Mouse (Mus musculus): ENCODE results near the gene Gad1. TPM values are rescaled to one million over a fixed set of nuclear protein-coding genes. Genes with fewer than 3 reads are reported as not detected.

Gad1 gene
- total and polyA plus RNA-seq, 3 experiments: 0.04 to 0.45 (median 0.23) TPM

DNA sequence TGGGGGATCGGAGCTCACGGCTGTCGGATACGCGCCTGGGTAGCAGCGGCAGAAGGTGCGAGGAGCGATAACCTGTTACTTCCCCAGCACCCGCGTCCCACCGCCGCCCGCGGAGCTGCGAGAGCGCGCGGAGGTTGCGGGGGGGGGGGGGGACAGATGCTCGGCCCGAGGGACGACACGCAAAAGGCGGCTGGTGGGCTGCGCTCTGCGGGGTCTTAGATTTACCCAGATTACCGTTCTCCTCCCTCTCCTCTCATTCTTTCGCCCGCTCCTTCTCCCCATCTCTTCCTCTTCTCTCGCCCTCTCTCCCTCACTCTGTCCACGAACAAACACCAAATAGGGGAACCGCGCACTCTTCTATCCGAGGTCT is 9.7 kb downstream of the Gad1 start:
- intact Hi-C loops (cut with DNase I): no loop called here
- H3K9ac ChIP-seq (ENCODE audit: low read depth, low read length): no peak overlapping the region
- H3K27me3 ChIP-seq (ENCODE audit: control insufficient read depth, insufficient read depth, low read length): peaks cover 30% of the 10 kb centered on the region
- 2% methylated on average over 34 of the region's 34 CpGs for WGBS
- H3K4me3 ChIP-seq: no peak overlapping the region
- no peaks in the 10 kb centered on the region for H3K4me1 ChIP-seq (ENCODE audit: control insufficient read depth, insufficient read depth, low read length)
- no peaks in the 10 kb centered on the region for H3K79me2 ChIP-seq (replicated peaks; ENCODE audit: control insufficient read depth, insufficient read depth, low read length)
- H3K36me3 ChIP-seq (ENCODE audit: control insufficient read depth, insufficient read depth, low read length): no peaks in the 10 kb centered on the region
- TF ChIP-seq CTCF (IDR thresholded peaks at IDR 0.05): no peak
- no peak for TF ChIP-seq POLR2A (IDR thresholded peaks at IDR 0.05; ENCODE audit: insufficient read depth, low read depth, low read length)
- TF ChIP-seq EP300 (IDR thresholded peaks at IDR 0.05; ENCODE audit: insufficient read depth, low read depth, low read length): no peak
- DNase-seq: no peak
- H3K27ac ChIP-seq: no peak overlapping the region

DNA sequence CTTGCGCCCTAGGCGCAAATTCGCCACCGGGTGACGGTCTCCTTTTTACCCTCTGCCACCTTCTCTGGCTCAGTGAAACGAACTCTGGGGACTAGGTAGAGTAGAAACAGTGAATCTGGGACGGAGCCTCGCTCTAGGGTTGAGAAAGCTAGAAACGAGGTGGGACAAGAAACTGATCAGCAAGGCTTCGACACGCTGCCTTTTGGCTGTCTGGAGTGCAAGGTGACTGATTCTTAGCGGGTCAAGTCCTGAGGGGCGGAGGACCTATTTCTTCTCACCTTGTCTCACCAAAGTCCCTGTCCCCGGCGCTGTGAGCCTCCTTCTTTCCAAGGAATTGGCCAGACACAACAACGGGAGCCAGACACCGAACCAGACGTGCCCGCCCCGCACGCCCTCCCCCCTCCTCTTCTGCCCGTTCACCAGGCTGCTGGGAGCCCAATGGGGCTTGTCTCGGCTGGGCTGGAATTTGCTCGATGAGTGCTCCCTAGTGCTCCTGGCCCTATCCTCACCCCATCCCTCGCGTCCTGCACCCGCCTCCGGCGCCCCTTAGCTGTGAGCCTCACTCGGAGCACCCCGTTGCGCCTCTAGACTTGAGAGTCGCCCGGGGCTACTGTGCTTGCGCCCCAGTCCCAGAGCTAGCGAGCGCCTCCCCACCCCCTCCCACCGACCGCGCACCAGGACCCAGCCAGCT is 10.3 kb downstream of the Gad1 start:
- Histone ChIP-seq H3K4me1 (ENCODE audit: control insufficient read depth, insufficient read depth, low read length) (no peaks in the 10 kb centered on the region), H3K9ac (ENCODE audit: low read depth, low read length) (no peak overlapping the region), H3K27ac (no peak overlapping the region), H3K36me3 (ENCODE audit: control insufficient read depth, insufficient read depth, low read length) (no peaks in the 10 kb centered on the region), H3K79me2 (replicated peaks; ENCODE audit: control insufficient read depth, insufficient read depth, low read length) (no peaks in the 10 kb centered on the region), H3K27me3 (ENCODE audit: control insufficient read depth, insufficient read depth, low read length) (peaks cover 31% of the 10 kb centered on the region), H3K4me3 (no peak overlapping the region)
- TF ChIP-seq CTCF (IDR thresholded peaks at IDR 0.05) (no peak), POLR2A (IDR thresholded peaks at IDR 0.05; ENCODE audit: insufficient read depth, low read depth, low read length) (no peak), EP300 (IDR thresholded peaks at IDR 0.05; ENCODE audit: insufficient read depth, low read depth, low read length) (no peak)
- intact Hi-C loops (cut with DNase I): no loop called here
- 2% methylated on average over 39 of the region's 40 CpGs for WGBS
- no peak for DNase-seq

- H3K27ac ChIP-seq: no peak overlapping the region
- no peaks in the 10 kb centered on the region for H3K79me2 ChIP-seq (replicated peaks; ENCODE audit: control insufficient read depth, insufficient read depth, low read length)
- H3K4me1 ChIP-seq (ENCODE audit: control insufficient read depth, insufficient read depth, low read length): no peaks in the 10 kb centered on the region
- no peak for DNase-seq
- intact Hi-C loops (cut with DNase I): no loop called here
- no peaks in the 10 kb centered on the region for H3K36me3 ChIP-seq (ENCODE audit: control insufficient read depth, insufficient read depth, low read length)
- WGBS: 3% methylated on average over 38 of the region's 38 CpGs
- H3K9ac ChIP-seq (ENCODE audit: low read depth, low read length): no peak overlapping the region
- no peak for TF ChIP-seq POLR2A (IDR thresholded peaks at IDR 0.05; ENCODE audit: insufficient read depth, low read depth, low read length)
- TF ChIP-seq CTCF (IDR thresholded peaks at IDR 0.05): no peak
- TF ChIP-seq EP300 (IDR thresholded peaks at IDR 0.05; ENCODE audit: insufficient read depth, low read depth, low read length): no peak
- H3K4me3 ChIP-seq: no peak overlapping the region
- peaks cover 34% of the 10 kb centered on the region for H3K27me3 ChIP-seq (ENCODE audit: control insufficient read depth, insufficient read depth, low read length)
Measured at GRCm38 (mm10) chr2:70563721-70564645, 11.1 kb downstream of the Gad1 start.

DNA sequence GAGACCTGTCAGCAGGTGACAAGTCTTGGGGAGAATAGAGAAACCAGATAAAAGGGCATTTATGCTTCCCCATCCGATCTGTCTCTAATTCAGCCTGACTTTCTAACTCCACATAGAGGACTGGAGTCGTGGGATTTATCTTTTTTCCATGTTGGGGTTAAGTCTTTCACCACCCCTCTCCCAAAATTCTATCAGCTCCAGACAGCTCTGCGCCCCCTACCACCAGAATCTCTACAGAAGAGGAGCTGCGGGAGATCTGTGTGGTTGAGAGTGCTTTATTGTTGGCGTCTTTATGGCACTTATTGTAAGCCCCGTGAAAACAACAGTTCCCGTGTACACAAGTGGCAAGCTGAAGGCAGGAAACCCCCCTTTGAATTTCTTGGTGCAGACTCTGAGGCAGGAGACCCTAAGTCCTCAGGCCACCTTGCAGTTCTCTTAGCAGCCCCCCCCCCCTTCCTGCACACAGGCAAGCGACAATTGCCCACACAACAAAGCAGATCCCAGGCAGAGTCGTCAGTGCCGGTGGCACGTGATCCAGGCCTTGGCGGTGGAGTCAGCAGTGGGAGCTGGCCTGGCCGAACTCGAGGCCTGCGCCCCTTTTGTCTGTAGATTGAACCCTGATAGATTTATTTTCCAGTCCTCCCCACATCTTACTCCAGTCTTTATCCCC is 11.9 kb downstream of the Gad1 start:
- Histone ChIP-seq H3K79me2 (replicated peaks; ENCODE audit: control insufficient read depth, insufficient read depth, low read length) (no peaks in the 10 kb centered on the region), H3K9ac (ENCODE audit: low read depth, low read length) (no peak overlapping the region), H3K4me1 (ENCODE audit: control insufficient read depth, insufficient read depth, low read length) (no peaks in the 10 kb centered on the region), H3K27ac (no peak overlapping the region), H3K4me3 (no peak overlapping the region), H3K27me3 (ENCODE audit: control insufficient read depth, insufficient read depth, low read length) (peaks cover 37% of the 10 kb centered on the region), H3K36me3 (ENCODE audit: control insufficient read depth, insufficient read depth, low read length) (no peaks in the 10 kb centered on the region)
- intact Hi-C loops (cut with DNase I): no loop called here
- WGBS: 9% methylated on average over 15 of the region's 15 CpGs
- DNase-seq: no peak
- TF ChIP-seq CTCF (IDR thresholded peaks at IDR 0.05) (no peak), EP300 (IDR thresholded peaks at IDR 0.05; ENCODE audit: insufficient read depth, low read depth, low read length) (no peak), POLR2A (IDR thresholded peaks at IDR 0.05; ENCODE audit: insufficient read depth, low read depth, low read length) (no peak)

DNA sequence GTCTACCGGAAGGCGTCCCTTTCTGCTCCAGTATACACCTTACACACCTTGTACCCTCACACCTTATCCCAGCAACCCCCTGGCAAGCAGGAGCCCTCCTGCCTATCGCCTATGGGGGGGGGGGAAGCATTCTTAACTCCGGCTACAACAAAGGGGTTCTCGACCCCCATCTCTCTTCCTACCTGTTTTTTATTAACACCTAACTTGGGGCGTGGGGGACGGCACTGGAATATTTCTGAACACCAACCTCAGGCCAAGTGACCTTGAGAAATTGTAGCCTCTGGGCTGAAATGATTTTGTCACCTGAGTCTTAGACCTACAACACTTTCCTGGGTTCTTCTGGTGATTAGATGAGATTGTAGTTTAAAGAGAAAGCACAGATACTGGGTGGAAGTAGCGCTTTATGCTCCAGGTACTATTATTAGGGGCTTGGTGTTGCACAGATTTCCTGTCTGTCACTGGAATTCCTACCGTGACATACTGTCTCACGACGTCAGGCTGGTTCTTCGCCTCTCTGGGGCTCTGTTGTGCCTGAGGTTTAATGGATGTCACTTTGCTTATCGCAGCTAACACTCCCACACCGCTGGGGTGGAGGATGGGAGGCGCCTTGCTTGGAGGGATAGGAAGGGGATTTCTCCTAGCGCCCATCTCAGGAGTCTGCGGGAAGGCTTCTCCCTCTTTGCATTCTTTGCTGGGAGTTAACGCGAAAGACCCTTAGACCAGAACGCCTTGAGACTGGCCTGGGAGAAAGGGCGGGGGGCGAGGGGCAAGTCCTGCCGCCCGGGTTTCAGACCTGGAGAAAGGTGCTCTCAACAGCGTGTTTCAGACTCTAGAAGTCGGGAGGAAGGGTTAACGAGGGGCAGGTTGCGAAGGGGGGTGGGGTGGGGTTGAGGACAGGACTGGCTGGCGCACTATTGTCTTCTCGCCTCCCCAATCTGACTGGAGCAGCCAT is 13.1 kb downstream of the Gad1 start:
- H3K4me3 ChIP-seq: no peak overlapping the region
- no peak overlapping the region for H3K9ac ChIP-seq (ENCODE audit: low read depth, low read length)

More for the DNA sequence above, 13.1 kb downstream of the Gad1 start:
- no peaks in the 10 kb centered on the region for H3K4me1 ChIP-seq (ENCODE audit: control insufficient read depth, insufficient read depth, low read length)
- WGBS: 8% methylated on average over 30 of the region's 30 CpGs
- DNase-seq: no peak
- H3K79me2 ChIP-seq (replicated peaks; ENCODE audit: control insufficient read depth, insufficient read depth, low read length): no peaks in the 10 kb centered on the region
- TF ChIP-seq EP300 (IDR thresholded peaks at IDR 0.05; ENCODE audit: insufficient read depth, low read depth, low read length): no peak
- no peak for TF ChIP-seq CTCF (IDR thresholded peaks at IDR 0.05)
- TF ChIP-seq POLR2A (IDR thresholded peaks at IDR 0.05; ENCODE audit: insufficient read depth, low read depth, low read length): no peak
- intact Hi-C loops (cut with DNase I): no loop called here
- peaks cover 32% of the 10 kb centered on the region for H3K27me3 ChIP-seq (ENCODE audit: control insufficient read depth, insufficient read depth, low read length)
- H3K27ac ChIP-seq: no peak overlapping the region
- no peaks in the 10 kb centered on the region for H3K36me3 ChIP-seq (ENCODE audit: control insufficient read depth, insufficient read depth, low read length)

Data from heart, adult 2 months (tissue).